Mouse (Mus musculus) intestine, embryonic 14.5 days (tissue): Measurements from ENCODE around the gene Tmprss3. TPM values are rescaled to one million over a fixed set of nuclear protein-coding genes. Genes with fewer than 3 reads are reported as not detected.
A peak's percentile ranks its signal among the peaks of the same experiment; 100 is the strongest.

ENCODE experiments used
- ATAC-seq: fragments of 200-750 bp; cut with Nextera tagmentation; replicated peaks from 2 replicates; pipeline ENCODE4 v1.8.0; 2017; ENCODE audit warnings: low read depth, moderate number of reproducible peaks, moderate TSS enrichment, moderate library complexity; ENCODE audit not compliant: low FRiP score, low TSS enrichment
- DNase-seq: peaks from one replicate; pipeline ENCODE4 v3.0.0-alpha.2; 2018; ENCODE audit warnings: low spot score
- H3K27ac ChIP-seq: fragments of 300-500 bp; sonication (generic); 2 replicates; pipeline ENCODE4 v1.5.1; 2014; ENCODE audit warnings: low read depth, mild to moderate bottlenecking, control low read depth
- H3K27me3 ChIP-seq: fragments of 300-500 bp; sonication (generic); replicated peaks from 2 replicates; pipeline ENCODE4 v1.6.1; 2014; ENCODE audit warnings: low read length, control low read depth; ENCODE audit not compliant: control insufficient read depth, insufficient read depth
- H3K36me3 ChIP-seq: fragments of 300-500 bp; sonication (generic); 2 replicates; pipeline ENCODE4 v1.6.1; 2014; ENCODE audit warnings: low read length, control low read depth; ENCODE audit not compliant: control insufficient read depth, insufficient read depth
- H3K4me1 ChIP-seq: fragments of 300-500 bp; sonication (generic); replicated peaks from 2 replicates; pipeline ENCODE4 v1.6.1; 2014; ENCODE audit warnings: low read length, control low read depth, mixed read lengths; ENCODE audit not compliant: control insufficient read depth, insufficient read depth
- H3K4me2 ChIP-seq: fragments of 300-500 bp; sonication (generic); 2 replicates; pipeline ENCODE4 v1.6.1; 2014; ENCODE audit warnings: low read length
- H3K4me3 ChIP-seq: fragments of 300-500 bp; sonication (generic); 2 replicates; pipeline ENCODE4 v1.5.1; 2014; ENCODE audit warnings: low read depth, low read length, control low read depth, mixed read lengths
- H3K9ac ChIP-seq: fragments of 300-500 bp; sonication (generic); 2 replicates; pipeline ENCODE4 v1.6.1; 2014; ENCODE audit warnings: mild to moderate bottlenecking, low read length
- H3K9me3 ChIP-seq: fragments of 300-500 bp; sonication (generic); 2 replicates; pipeline ENCODE4 v1.6.1; 2016; ENCODE audit warnings: low read length, control low read depth; ENCODE audit not compliant: control insufficient read depth
- WGBS: fragments of 180-500 bp; shearing (Covaris S2); extraction: QIAGEN DNeasy Blood & Tissue Kit; methylation state at CpG from one replicate; pipeline ENCODE4 v1.1.7; 2014; 5-methylcytosine and 5-hydroxymethylcytosine counted together
- polyA plus RNA-seq: library from polyadenylated mRNA; unstranded; fragments of >200 nt; fragmentation: Nextera tagmentation; extraction: Ambion mirVana; gene quantifications from 2 replicates; pipeline ENCODE4 v1.2.1, GENCODE M21; 2014

Tmprss3 gene
- polyA plus RNA-seq, 1 experiment from 2014 or later = 0.12 TPM

GRCm38 (mm10) chr17:31160291-31160690 lies 38.5 kb downstream of the Tmprss3 start:
- no peak overlapping the region for H3K4me3 ChIP-seq
- no peak overlapping the region for H3K4me2 ChIP-seq
- no peak overlapping the region for H3K27ac ChIP-seq
- no peaks in the 10 kb centered on the region for H3K27me3 ChIP-seq
- ATAC-seq (no peak), DNase-seq (no peak)
- H3K36me3 ChIP-seq = no peaks in the 10 kb centered on the region
- 0 out of 2 replicates have a peak, but pooled peaks cover 4% of the 10 kb centered on the region for H3K4me1 ChIP-seq
- H3K9me3 ChIP-seq = 0 out of 2 replicates have a peak, but pooled peaks cover 4% of the 10 kb centered on the region
- 83% methylated on average over 4 of the region's 4 CpGs for WGBS
- H3K9ac ChIP-seq = no peak overlapping the region

- no peak overlapping the region for H3K4me3 ChIP-seq
- H3K4me1 ChIP-seq = 0 out of 2 replicates have a peak, but pooled peaks cover 4% of the 10 kb centered on the region
- H3K27ac ChIP-seq = no peak overlapping the region
- no peak overlapping the region for H3K9ac ChIP-seq
- no peaks in the 10 kb centered on the region for H3K27me3 ChIP-seq
- ATAC-seq (no peak), DNase-seq (no peak)
- H3K4me2 ChIP-seq = no peak overlapping the region
- 0 out of 2 replicates have a peak, but pooled peaks cover 4% of the 10 kb centered on the region for H3K9me3 ChIP-seq
- WGBS = 72% methylated on average over 6 of the region's 6 CpGs
- no peaks in the 10 kb centered on the region for H3K36me3 ChIP-seq
These were observed 40.9 kb downstream of the Tmprss3 start for GRCm38 (mm10) chr17:31157921-31158320.

GRCm38 (mm10) chr17:31153785-31154184 lies 45.0 kb downstream of the Tmprss3 start:
- 0 out of 2 replicates have a peak, but pooled peaks cover 4% of the 10 kb centered on the region for H3K4me1 ChIP-seq
- H3K4me3 ChIP-seq = no peak overlapping the region
- 0 out of 2 replicates have a peak, but pooled peaks cover 2% of the 10 kb centered on the region for H3K9me3 ChIP-seq
- H3K27ac ChIP-seq = no peak overlapping the region
- DNase-seq (no peak), ATAC-seq (no peak)
- H3K36me3 ChIP-seq = no peaks in the 10 kb centered on the region
- WGBS = 62% methylated on average over 8 of the region's 8 CpGs
- no peak overlapping the region for H3K9ac ChIP-seq
- H3K4me2 ChIP-seq = no peak overlapping the region
- no peaks in the 10 kb centered on the region for H3K27me3 ChIP-seq

GRCm38 (mm10) chr17:31152966-31153499 lies 45.7 kb downstream of the Tmprss3 start:
- DNase-seq = no peak
- WGBS = 64% methylated on average over 9 of the region's 9 CpGs
- Histone ChIP-seq H3K4me3 (no peak overlapping the region), H3K9me3 (0 out of 2 replicates have a peak, but pooled peaks cover 2% of the 10 kb centered on the region), H3K9ac (no peak overlapping the region), H3K4me2 (no peak overlapping the region), H3K36me3 (no peaks in the 10 kb centered on the region), H3K27ac (0 out of 2 replicates have a peak overlapping the region, but pooled peaks have one; percentile 2), H3K4me1 (0 out of 2 replicates have a peak, but pooled peaks cover 4% of the 10 kb centered on the region), H3K27me3 (no peaks in the 10 kb centered on the region)
- ATAC-seq = peak; percentile 66; the same call in 1 of the 2 replicates

- no peaks in the 10 kb centered on the region for H3K27me3 ChIP-seq
- H3K4me3 ChIP-seq = no peak overlapping the region
- ATAC-seq = no peak
These were observed 46.3 kb downstream of the Tmprss3 start for GRCm38 (mm10) chr17:31152512-31152911.

GRCm38 (mm10) chr17:31145998-31146397 lies 52.8 kb downstream of the Tmprss3 start:
- DNase-seq (no peak), ATAC-seq (no peak)
- Histone ChIP-seq H3K27me3 (no peaks in the 10 kb centered on the region), H3K27ac (no peak overlapping the region), H3K36me3 (no peaks in the 10 kb centered on the region), H3K4me3 (no peak overlapping the region), H3K4me2 (no peak overlapping the region), H3K4me1 (peaks cover 5% of the 10 kb centered on the region; the same call in 1 of the 2 replicates), H3K9me3 (peaks cover 5% of the 10 kb centered on the region; the same call in 1 of the 2 replicates), H3K9ac (no peak overlapping the region)
- WGBS = 80% methylated on average over 9 of the region's 9 CpGs

More at GRCm38 (mm10) chr17:31152512-31152911, 46.3 kb downstream of the Tmprss3 start:
- DNase-seq = no peak
- no peak overlapping the region for H3K4me2 ChIP-seq
- H3K9ac ChIP-seq = no peak overlapping the region
- H3K27ac ChIP-seq = 0 out of 2 replicates have a peak overlapping the region, but pooled peaks have one; percentile 2
- H3K36me3 ChIP-seq = no peaks in the 10 kb centered on the region
- 0 out of 2 replicates have a peak, but pooled peaks cover 4% of the 10 kb centered on the region for H3K4me1 ChIP-seq
- H3K9me3 ChIP-seq = 0 out of 2 replicates have a peak, but pooled peaks cover 2% of the 10 kb centered on the region
- WGBS = 56% methylated on average over 5 of the region's 5 CpGs

- Histone ChIP-seq H3K9ac (no peak within 1 kb of the TSS), H3K4me3 (no peak within 1 kb of the TSS), H3K27ac (no peak within 1 kb of the TSS), H3K4me2 (no peak within 1 kb of the TSS), H3K9me3 (peaks cover 4% of the 10 kb centered on the region; the same call in 1 of the 2 replicates), H3K4me1 (peaks cover 5% of the 10 kb centered on the region; the same call in 1 of the 2 replicates), H3K36me3 (no peaks in the 10 kb centered on the region), H3K27me3 (no peaks in the 10 kb centered on the region)
- DNase-seq (peak; percentile 65), ATAC-seq (peak; percentile 63)
- WGBS = 59% methylated on average over 15 of the region's 15 CpGs
These were observed 54.4 kb downstream of the Tmprss3 start, which contains the start of gene Tff2 for GRCm38 (mm10) chr17:31144040-31145037. Tff2 (minus strand) TSS chr17:31144282.

- 89% methylated on average over 7 of the region's 7 CpGs for WGBS
These were observed 56.7 kb downstream of the Tmprss3 start for GRCm38 (mm10) chr17:31142116-31142515.

More at GRCm38 (mm10) chr17:31142116-31142515, 56.7 kb downstream of the Tmprss3 start:
- no peak for ATAC-seq
- Histone ChIP-seq H3K36me3 (no peaks in the 10 kb centered on the region), H3K4me3 (no peak overlapping the region), H3K27me3 (no peaks in the 10 kb centered on the region), H3K9ac (no peak overlapping the region), H3K4me1 (peaks cover 5% of the 10 kb centered on the region; the same call in 1 of the 2 replicates), H3K9me3 (peaks cover 3% of the 10 kb centered on the region; the same call in 1 of the 2 replicates), H3K27ac (no peak overlapping the region), H3K4me2 (no peak overlapping the region)
- no peak for DNase-seq
